Mouse (Mus musculus) E14TG2a.4 (cell line): ENCODE results near the gene Spib.

Experiments used
- CTCF ChIP-seq: conservative IDR thresholded peaks from 2 replicates; pipeline ENCODE4 v1.5.1; 2014; ENCODE audit warnings: low read length
- POU5F1 ChIP-seq: IDR thresholded peaks from 2 replicates; pipeline ENCODE4 v1.6.1; 2014; ENCODE audit warnings: low read length, borderline replicate concordance

DNA sequence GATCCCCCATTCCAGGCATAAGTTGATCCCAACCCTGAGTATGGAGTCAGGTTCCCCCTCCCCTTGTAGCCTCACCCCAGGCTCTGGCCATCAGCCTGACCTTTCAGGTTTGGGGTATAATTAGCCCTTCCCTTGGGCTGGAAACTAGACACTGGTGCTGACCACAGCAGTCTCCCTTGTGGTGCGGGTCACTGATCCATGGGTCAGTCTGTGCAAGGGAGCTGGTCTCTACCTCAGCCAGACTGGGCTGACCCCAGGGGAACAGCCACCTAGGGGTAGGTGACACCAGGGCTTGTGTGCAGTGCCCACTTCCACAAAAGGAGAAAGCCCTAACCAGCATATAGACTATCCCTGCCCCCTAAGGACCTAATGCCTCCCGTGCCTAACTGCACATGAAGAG lies 8.8 kb downstream of the Spib start:
- TF ChIP-seq CTCF = no peak
- TF ChIP-seq POU5F1 = no peak
